Mouse (Mus musculus) kidney, adult 9 months (tissue): Measurements from ENCODE around the gene Ceacam20.
"Not testable (repeated sequence)": the region's sequence is repeated elsewhere in the genome, so short reads cannot be mapped to it uniquely, and the experiment has no call there.

Source experiments
- DNase-seq: peaks from one replicate; pipeline ENCODE4 v3.0.0; 2022

The Ceacam20 gene

GRCm38 (mm10) chr7:19949996-19950395 lies 15.2 kb upstream of the Ceacam20 start:
- DNase-seq = no peak

GRCm38 (mm10) chr7:19950589-19950988 lies 14.6 kb upstream of the Ceacam20 start, which contains the start of gene Igsf23:
TSS of gene Igsf23 (minus strand) at chr7:19950756.
- DNase-seq = no peak

DNA sequence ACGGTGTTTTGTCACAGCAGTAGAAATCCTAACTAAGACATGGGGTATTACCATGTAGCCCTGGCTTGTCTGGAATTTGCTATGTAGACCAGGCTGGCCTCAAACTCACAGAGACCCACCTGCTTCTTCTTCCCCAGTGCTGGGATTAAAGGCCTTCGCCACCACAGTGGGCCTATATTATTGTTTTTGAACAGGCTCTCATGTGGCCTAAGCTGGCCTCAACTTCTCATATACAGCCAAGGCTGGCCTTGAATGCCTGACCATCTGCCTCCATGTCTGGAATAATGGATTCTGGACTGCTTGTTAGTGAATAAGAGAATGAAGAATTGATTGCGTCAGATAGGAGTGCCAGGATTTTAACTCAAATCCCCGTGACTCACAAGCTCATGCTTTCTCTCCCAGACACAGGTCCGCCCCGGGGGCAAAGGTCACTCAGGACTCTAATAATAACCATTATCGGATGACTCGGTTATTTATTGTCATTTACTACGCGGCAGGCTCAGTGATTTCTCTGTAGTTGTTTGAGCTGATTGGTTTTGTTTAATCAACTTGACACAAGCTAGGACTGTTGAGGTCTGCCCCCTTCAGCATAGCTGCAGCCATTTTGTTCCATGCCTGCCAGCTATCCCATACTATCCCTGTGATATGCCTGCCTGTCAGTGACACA lies 12.8 kb upstream of the Ceacam20 start:
- DNase-seq = peak; percentile 66

DNA sequence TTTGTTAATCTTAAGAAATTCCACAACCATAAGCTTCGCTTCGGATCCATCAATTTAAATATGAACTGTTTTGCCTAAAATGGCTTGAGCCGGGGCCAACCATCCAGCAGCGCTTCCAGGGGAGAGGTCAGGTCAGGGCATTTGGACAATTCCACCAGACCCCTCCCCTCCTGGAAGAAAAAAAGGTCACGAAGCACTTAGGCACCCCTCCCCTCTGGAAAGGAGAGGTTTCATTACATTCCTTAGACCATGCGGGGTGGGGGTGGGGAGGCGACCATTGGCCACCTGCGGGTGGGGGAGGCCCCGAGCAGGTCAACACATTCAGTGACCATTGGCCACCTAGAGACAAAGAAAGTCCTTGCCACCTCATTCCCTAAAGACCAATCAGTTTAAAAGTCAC lies 12.2 kb upstream of the Ceacam20 start:
- DNase-seq = no peak

GRCm38 (mm10) chr7:19955861-19956260 lies 9.4 kb upstream of the Ceacam20 start:
- DNase-seq = no peak

GRCm38 (mm10) chr7:19956341-19956781 lies 8.9 kb upstream of the Ceacam20 start:
- peak; percentile 94 for DNase-seq

DNA sequence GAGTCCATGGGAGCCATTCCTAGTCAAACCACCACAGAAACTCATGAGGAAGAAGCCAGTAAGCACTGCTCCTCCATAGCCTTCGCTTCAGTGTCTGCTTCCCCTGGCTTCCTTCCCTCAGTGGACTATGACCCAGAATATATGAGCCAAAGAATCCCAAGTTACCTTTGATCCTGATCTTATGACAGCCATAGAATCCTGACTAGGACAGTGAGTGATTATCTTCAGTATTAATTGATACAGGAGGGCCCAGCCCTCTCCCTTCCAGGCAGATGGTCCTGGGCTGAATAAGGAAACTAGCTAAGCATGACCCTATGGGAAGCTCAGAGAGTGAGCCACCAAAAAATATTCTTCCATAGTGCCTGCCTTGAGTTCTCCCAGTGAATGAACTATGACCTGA lies 2.8 kb upstream of the Ceacam20 start:
- DNase-seq = no peak

- DNase-seq = no peak
Observed at GRCm38 (mm10) chr7:19969106-19969505, 3.9 kb downstream of the Ceacam20 start.

DNA sequence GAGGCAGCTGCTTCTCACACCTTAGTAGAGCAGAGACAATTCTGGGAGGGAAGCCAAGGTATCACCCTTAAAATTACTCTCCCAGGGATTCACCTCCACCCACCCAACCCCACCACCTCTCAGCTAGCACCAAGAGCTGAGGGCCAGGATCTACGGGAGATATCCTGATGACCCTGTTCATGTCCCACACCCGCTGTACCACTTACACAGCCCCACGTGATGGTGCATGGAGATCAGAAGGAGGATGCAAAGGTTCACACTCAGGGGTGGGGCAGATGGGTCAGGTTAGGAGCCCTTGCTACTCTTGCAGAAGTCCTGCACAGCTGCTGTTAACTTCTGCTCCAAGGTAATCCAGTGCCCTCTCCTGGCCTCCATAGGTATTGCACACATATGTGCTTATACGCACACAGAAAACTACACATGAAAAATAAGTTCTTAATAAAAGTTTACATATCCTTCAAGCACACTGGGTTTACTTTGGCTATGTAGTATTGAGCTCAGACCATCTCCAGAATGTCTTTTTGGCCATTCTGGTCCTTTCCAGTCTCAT lies 4.4 kb downstream of the Ceacam20 start:
- no peak for DNase-seq

DNA sequence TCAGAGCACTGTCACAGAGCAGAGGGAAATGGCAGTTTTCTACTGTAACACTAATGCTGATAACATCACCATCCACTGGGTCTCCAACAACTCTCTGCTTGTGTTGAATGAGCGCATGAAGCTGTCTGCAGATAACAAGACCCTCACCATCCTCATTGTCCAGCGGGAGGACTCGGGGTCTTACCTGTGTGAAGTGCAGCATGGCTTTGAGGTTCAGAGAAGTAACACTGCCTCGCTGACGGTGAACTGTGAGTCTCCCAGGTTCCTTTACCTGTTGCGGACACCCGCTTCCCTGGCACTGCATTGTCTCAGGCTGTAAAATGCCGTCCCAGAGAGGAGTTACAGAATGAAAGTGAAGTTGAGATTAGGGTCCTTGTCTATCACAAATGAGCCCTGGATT lies 5.0 kb downstream of the Ceacam20 start:
- DNase-seq = no peak

DNA sequence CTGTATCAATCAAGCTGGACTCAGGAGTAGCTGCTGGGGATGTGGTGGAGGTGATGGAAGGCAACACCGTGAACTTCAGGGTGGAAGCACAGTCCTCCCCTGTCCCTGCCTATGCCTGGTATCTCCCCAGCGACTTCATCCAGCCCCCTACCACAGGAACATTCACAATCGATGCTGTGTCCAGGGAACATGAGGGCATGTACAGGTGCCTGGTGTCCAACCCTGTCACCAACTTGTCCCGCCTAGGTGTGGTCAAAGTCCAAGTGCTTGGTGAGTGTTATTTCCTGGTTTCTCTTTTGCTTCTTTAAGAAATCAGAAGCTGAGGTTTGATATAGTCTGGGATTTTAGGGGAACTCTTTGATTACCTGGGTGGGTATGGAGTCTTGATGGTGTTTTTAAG lies 6.3 kb downstream of the Ceacam20 start:
- no peak for DNase-seq

- DNase-seq = not testable (repeated sequence)
Observed at GRCm38 (mm10) chr7:19991165-19991564, 26.0 kb downstream of the Ceacam20 start, which contains the start of gene Nlrp9b. TSS of gene Nlrp9b (plus strand) at chr7:19991465.

- not testable (repeated sequence) for DNase-seq
Observed at GRCm38 (mm10) chr7:19996721-19997120, 31.5 kb downstream of the Ceacam20 start.

GRCm38 (mm10) chr7:20009987-20010386 lies 44.8 kb downstream of the Ceacam20 start:
- no peak for DNase-seq
